Mouse (Mus musculus) testis, adult 2 months (tissue): ENCODE results near the gene Rab30.

Source experiments
- CTCF ChIP-seq: fragments of 200-500 bp; IDR thresholded peaks from 2 replicates; pipeline ENCODE4 v1.5.1; 2012; ENCODE audit warnings: low read depth, mild to moderate bottlenecking, inconsistent platforms, low read length, moderate library complexity; ENCODE audit not compliant: control insufficient read depth, insufficient read depth, insufficient replicate concordance
- POLR2A ChIP-seq: fragments of 200-500 bp; IDR thresholded peaks from 2 replicates; pipeline ENCODE4 v1.6.1; 2012; ENCODE audit warnings: low read depth, mild to moderate bottlenecking, inconsistent platforms, low read length, moderate library complexity; ENCODE audit not compliant: control insufficient read depth

- no peak for TF ChIP-seq POLR2A
- TF ChIP-seq CTCF = no peak
Measured at GRCm38 (mm10) chr7:92777108-92777973, 35.9 kb downstream of the Rab30 start.
